Mouse (Mus musculus): Measurements from ENCODE around the gene Cldn1. TPM values are rescaled to one million over a fixed set of nuclear protein-coding genes. Genes with fewer than 3 reads are reported as not detected.

Cldn1 gene
- total RNA-seq (2023) = 10 to 100 TPM; 19.2 to 24.0 TPM

DNA sequence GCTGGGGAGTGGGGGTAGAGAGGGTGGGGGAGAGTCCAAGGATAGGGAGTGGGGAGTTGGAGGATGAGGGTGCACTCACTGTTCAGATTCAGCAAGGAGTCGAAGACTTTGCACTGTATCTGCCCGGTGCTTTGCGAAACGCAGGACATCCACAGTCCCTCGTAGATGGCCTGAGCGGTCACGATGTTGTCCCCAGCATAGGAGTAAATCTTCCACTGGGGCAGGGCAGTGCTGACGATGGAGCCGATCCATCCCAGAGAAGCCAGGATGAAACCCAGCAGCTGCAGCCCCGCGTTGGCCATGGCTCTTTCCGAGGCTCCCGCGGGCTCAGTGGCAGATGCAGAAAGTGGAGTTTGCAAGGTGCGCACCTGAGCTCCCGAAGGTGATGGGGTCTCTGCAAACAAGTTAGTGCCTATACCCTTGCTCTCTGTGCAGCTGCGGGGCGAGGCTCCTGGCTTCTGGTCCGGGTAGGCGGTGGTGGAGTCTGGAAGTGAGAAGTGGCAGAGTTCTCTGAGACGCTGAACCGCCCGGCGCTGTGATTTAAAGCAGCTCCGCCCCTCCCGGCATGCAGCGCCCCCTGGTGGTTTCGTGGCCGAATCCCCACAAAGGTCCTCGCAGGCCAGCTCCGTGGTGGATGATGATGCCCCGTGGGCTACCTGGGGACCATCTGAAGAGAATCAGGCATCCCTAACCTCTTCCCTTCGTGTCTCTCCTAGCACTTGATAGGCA lies at the start of gene Cldn1:
Cldn1 (minus strand) TSS at position 517 of the 729 bp plus-strand sequence.

Other genes starting within 250 kb of the Cldn1 start
- not detected for gene Cldn16, start 91.3 kb upstream of the Cldn1 start, total RNA-seq (2023)
- not detected for gene Tmem207, start 154.9 kb upstream of the Cldn1 start, total RNA-seq (2023)
- gene Il1rap, start 209.9 kb upstream of the Cldn1 start, total RNA-seq (2023) = 10 to 100 TPM; 26.0 to 28.2 TPM

Data from neutrophil, adult 83 days (primary cell).